Mouse (Mus musculus): ENCODE measurements around the gene Bcl2. TPM values are rescaled to one million over a fixed set of nuclear protein-coding genes. Genes with fewer than 3 reads are reported as not detected.
"Not testable (repeated sequence)": the region's sequence is repeated elsewhere in the genome, so short reads cannot be mapped to it uniquely, and the experiment has no call there.

The Bcl2 gene
- polyA plus RNA-seq, 1 experiment from 2014 or later = 26.7 TPM

GRCm38 (mm10) chr1:106738092-106738491, 24.0 kb upstream of the Bcl2 start:
- Histone ChIP-seq H3K27ac (no peak overlapping the region), H3K4me2 (no peak overlapping the region), H3K4me1 (no peaks in the 10 kb centered on the region), H3K9ac (no peak overlapping the region), H3K27me3 (no peaks in the 10 kb centered on the region), H3K9me3 (replicated peaks) (no peaks in the 10 kb centered on the region), H3K4me3 (replicated peaks) (no peak overlapping the region), H3K36me3 (peaks cover 39% of the 10 kb centered on the region)
- 88% methylated on average over 3 of the region's 3 CpGs for WGBS
- ATAC-seq (replicated peaks; ENCODE audit: low FRiP score) = no peak

- no peak for ATAC-seq (replicated peaks; ENCODE audit: low FRiP score)
- Histone ChIP-seq H3K4me2 (no peak overlapping the region), H3K36me3 (peaks cover 30% of the 10 kb centered on the region), H3K27ac (no peak overlapping the region), H3K4me1 (no peaks in the 10 kb centered on the region), H3K4me3 (replicated peaks) (no peak overlapping the region), H3K9me3 (replicated peaks) (no peaks in the 10 kb centered on the region), H3K27me3 (no peaks in the 10 kb centered on the region), H3K9ac (no peak overlapping the region)
- WGBS = 95% methylated on average over 8 of the region's 8 CpGs
Measured at GRCm38 (mm10) chr1:106736211-106736610, 22.1 kb upstream of the Bcl2 start.

- no peak overlapping the region for H3K9ac ChIP-seq
- no peaks in the 10 kb centered on the region for H3K4me1 ChIP-seq
- no peaks in the 10 kb centered on the region for H3K27me3 ChIP-seq
- no peak overlapping the region for H3K27ac ChIP-seq
- no peaks in the 10 kb centered on the region for H3K9me3 ChIP-seq (replicated peaks)
- ATAC-seq (replicated peaks; ENCODE audit: low FRiP score) = no peak
- peaks cover 30% of the 10 kb centered on the region for H3K36me3 ChIP-seq
- H3K4me2 ChIP-seq = no peak overlapping the region
- WGBS = 44% methylated on average over 2 of the region's 2 CpGs
- no peak overlapping the region for H3K4me3 ChIP-seq (replicated peaks)
Measured at GRCm38 (mm10) chr1:106735586-106735985, 21.5 kb upstream of the Bcl2 start.

- no peak overlapping the region for H3K27ac ChIP-seq
- no peak overlapping the region for H3K4me2 ChIP-seq
- H3K4me1 ChIP-seq = peaks cover 6% of the 10 kb centered on the region; the same call in 1 of the 2 replicates
- H3K36me3 ChIP-seq = peaks cover 10% of the 10 kb centered on the region; the same call in 1 of the 2 replicates
- H3K4me3 ChIP-seq (replicated peaks) = no peak overlapping the region
- no peaks in the 10 kb centered on the region for H3K9me3 ChIP-seq (replicated peaks)
- no peak overlapping the region for H3K9ac ChIP-seq
- whole genome bisulfite sequencing = 62% methylated on average over 5 of the region's 5 CpGs
- H3K27me3 ChIP-seq = no peaks in the 10 kb centered on the region
- no peak for ATAC-seq (replicated peaks; ENCODE audit: low FRiP score)
Measured at GRCm38 (mm10) chr1:106722061-106722460, 8.0 kb upstream of the Bcl2 start.

- not testable (repeated sequence) for H3K9me3 ChIP-seq (replicated peaks); H3K36me3 ChIP-seq; H3K27ac ChIP-seq; H3K4me3 ChIP-seq (replicated peaks); ATAC-seq (replicated peaks; ENCODE audit: low FRiP score); H3K4me2 ChIP-seq; H3K9ac ChIP-seq; H3K27me3 ChIP-seq
- H3K4me1 ChIP-seq = peaks cover 22% of the 10 kb centered on the region
- WGBS = 71% methylated on average over 7 of the region's 7 CpGs
Measured at GRCm38 (mm10) chr1:106717736-106718135, 3.7 kb upstream of the Bcl2 start.

GRCm38 (mm10) chr1:106717071-106717601, 3.1 kb upstream of the Bcl2 start:
- H3K4me3 ChIP-seq (replicated peaks) = no peak overlapping the region
- H3K27ac ChIP-seq = no peak overlapping the region
- H3K9me3 ChIP-seq (replicated peaks) = no peaks in the 10 kb centered on the region
- H3K4me2 ChIP-seq = no peak overlapping the region
- ATAC-seq (replicated peaks; ENCODE audit: low FRiP score) = no peak
- no peak overlapping the region for H3K9ac ChIP-seq
- H3K27me3 ChIP-seq = no peaks in the 10 kb centered on the region
- peaks cover 28% of the 10 kb centered on the region for H3K4me1 ChIP-seq
- WGBS = 28% methylated on average over 7 of the region's 7 CpGs
- no peaks in the 10 kb centered on the region for H3K36me3 ChIP-seq

- Histone ChIP-seq H3K36me3 (no peaks in the 10 kb centered on the region), H3K27ac (no peak overlapping the region), H3K9ac (no peak overlapping the region), H3K27me3 (no peaks in the 10 kb centered on the region), H3K4me2 (no peak overlapping the region), H3K4me1 (peaks cover 37% of the 10 kb centered on the region), H3K9me3 (replicated peaks) (no peaks in the 10 kb centered on the region), H3K4me3 (replicated peaks) (no peak overlapping the region)
- 84% methylated on average over 3 of the region's 3 CpGs for WGBS
- no peak for ATAC-seq (replicated peaks; ENCODE audit: low FRiP score)
Measured at GRCm38 (mm10) chr1:106716141-106716540, 2.1 kb upstream of the Bcl2 start.

GRCm38 (mm10) chr1:106715111-106716083, 1.3 kb upstream of the Bcl2 start:
- WGBS = 71% methylated on average over 13 of the region's 13 CpGs
- Histone ChIP-seq H3K4me3 (replicated peaks) (0 out of 2 replicates have a peak overlapping the region, but pooled peaks have one; percentile 83), H3K4me1 (peaks cover 37% of the 10 kb centered on the region), H3K27ac (peak overlapping the region; percentile 95), H3K9me3 (replicated peaks) (no peaks in the 10 kb centered on the region), H3K36me3 (no peaks in the 10 kb centered on the region), H3K27me3 (no peaks in the 10 kb centered on the region), H3K4me2 (peak overlapping the region; percentile 90; the same call in 1 of the 2 replicates), H3K9ac (no peak overlapping the region)
- no peak for ATAC-seq (replicated peaks; ENCODE audit: low FRiP score)

GRCm38 (mm10) chr1:106714530-106714981, 482 bp upstream of the Bcl2 start:
- peak; percentile 23; the same call in 1 of the 2 replicates for ATAC-seq (replicated peaks; ENCODE audit: low FRiP score)
- Histone ChIP-seq H3K4me1 (peaks cover 40% of the 10 kb centered on the region), H3K4me3 (replicated peaks) (peak overlapping the region; percentile 83), H3K9ac (peak overlapping the region; percentile 85), H3K27me3 (no peaks in the 10 kb centered on the region), H3K36me3 (no peaks in the 10 kb centered on the region), H3K4me2 (peak overlapping the region; percentile 90), H3K9me3 (replicated peaks) (no peaks in the 10 kb centered on the region), H3K27ac (peak overlapping the region; percentile 95)
- WGBS = 5% methylated on average over 19 of the region's 21 CpGs

GRCm38 (mm10) chr1:106712330-106712729, 1.7 kb downstream of the Bcl2 start:
- Histone ChIP-seq H3K36me3 (no peaks in the 10 kb centered on the region), H3K4me3 (replicated peaks) (peak overlapping the region; percentile 83), H3K27ac (peak overlapping the region; percentile 67), H3K9ac (peak overlapping the region; percentile 85), H3K4me1 (peaks cover 53% of the 10 kb centered on the region), H3K27me3 (no peaks in the 10 kb centered on the region), H3K9me3 (replicated peaks) (no peaks in the 10 kb centered on the region), H3K4me2 (peak overlapping the region; percentile 90)
- peak; percentile 10; the same call in 1 of the 2 replicates for ATAC-seq (replicated peaks; ENCODE audit: low FRiP score)
- 4% methylated on average over 22 of the region's 22 CpGs for WGBS

GRCm38 (mm10) chr1:106711356-106712125, 2.5 kb downstream of the Bcl2 start:
- Histone ChIP-seq H3K4me2 (peak overlapping the region; percentile 90), H3K36me3 (no peaks in the 10 kb centered on the region), H3K9me3 (replicated peaks) (no peaks in the 10 kb centered on the region), H3K9ac (peak overlapping the region; percentile 85; the same call in 1 of the 2 replicates), H3K4me3 (replicated peaks) (peak overlapping the region; percentile 83), H3K27me3 (no peaks in the 10 kb centered on the region), H3K4me1 (peaks cover 56% of the 10 kb centered on the region), H3K27ac (peak overlapping the region; percentile 67; the same call in 1 of the 2 replicates)
- WGBS = 35% methylated on average over 12 of the region's 12 CpGs
- ATAC-seq (replicated peaks; ENCODE audit: low FRiP score) = no peak

All from kidney, embryonic 15.5 days (tissue).